Mouse (Mus musculus): ENCODE measurements around the gene Capn2. TPM values are rescaled to one million over a fixed set of nuclear protein-coding genes. Genes with fewer than 3 reads are reported as not detected.
A peak's percentile ranks its signal among the peaks of the same experiment; 100 is the strongest.

Gene Capn2
- polyA plus RNA-seq, 1 experiment from 2014 or later, result 107 TPM

GRCm38 (mm10) chr1:182496685-182497084 is 20.7 kb downstream of the Capn2 start:
- peaks cover 30% of the 10 kb centered on the region for H3K4me1 ChIP-seq
- WGBS, result 66% methylated on average over 6 of the region's 6 CpGs
- no peak overlapping the region for H3K4me3 ChIP-seq (replicated peaks)
- no peak for ATAC-seq (ENCODE audit: insufficient read depth, low FRiP score, low read depth)
- H3K27ac ChIP-seq, result no peak overlapping the region
- no peak overlapping the region for H3K4me2 ChIP-seq
- no peak overlapping the region for H3K9ac ChIP-seq
- H3K36me3 ChIP-seq, result no peaks in the 10 kb centered on the region
- H3K27me3 ChIP-seq (replicated peaks), result no peaks in the 10 kb centered on the region
- no peaks in the 10 kb centered on the region for H3K9me3 ChIP-seq

GRCm38 (mm10) chr1:182494285-182495145 is 22.9 kb downstream of the Capn2 start:
- H3K27ac ChIP-seq, result no peak overlapping the region
- H3K9me3 ChIP-seq, result no peaks in the 10 kb centered on the region
- H3K4me1 ChIP-seq, result peaks cover 26% of the 10 kb centered on the region
- no peak overlapping the region for H3K4me2 ChIP-seq
- no peak overlapping the region for H3K9ac ChIP-seq
- no peak for ATAC-seq (ENCODE audit: insufficient read depth, low FRiP score, low read depth)
- H3K4me3 ChIP-seq (replicated peaks), result no peak overlapping the region
- H3K27me3 ChIP-seq (replicated peaks), result no peaks in the 10 kb centered on the region
- WGBS, result 63% methylated on average over 17 of the region's 17 CpGs
- H3K36me3 ChIP-seq, result 0 out of 2 replicates have a peak, but pooled peaks cover 4% of the 10 kb centered on the region

GRCm38 (mm10) chr1:182491839-182492238 is 25.6 kb downstream of the Capn2 start:
- peaks cover 26% of the 10 kb centered on the region for H3K36me3 ChIP-seq

GRCm38 (mm10) chr1:182490568-182490967 is 26.8 kb downstream of the Capn2 start:
- ATAC-seq (ENCODE audit: insufficient read depth, low FRiP score, low read depth), result no peak
- Histone ChIP-seq H3K4me2 (no peak overlapping the region), H3K36me3 (peaks cover 35% of the 10 kb centered on the region), H3K9ac (no peak overlapping the region), H3K4me3 (replicated peaks) (no peak overlapping the region), H3K27me3 (replicated peaks) (no peaks in the 10 kb centered on the region), H3K9me3 (no peaks in the 10 kb centered on the region), H3K4me1 (peaks cover 9% of the 10 kb centered on the region), H3K27ac (peak overlapping the region; percentile 17)
- 74% methylated on average over 7 of the region's 7 CpGs for WGBS

More at GRCm38 (mm10) chr1:182491839-182492238, 25.6 kb downstream of the Capn2 start:
- Histone ChIP-seq H3K9ac (no peak overlapping the region), H3K9me3 (no peaks in the 10 kb centered on the region), H3K4me3 (replicated peaks) (no peak overlapping the region), H3K4me1 (peaks cover 17% of the 10 kb centered on the region), H3K27ac (no peak overlapping the region), H3K27me3 (replicated peaks) (no peaks in the 10 kb centered on the region), H3K4me2 (no peak overlapping the region)
- 87% methylated on average over 6 of the region's 6 CpGs for WGBS
- no peak for ATAC-seq (ENCODE audit: insufficient read depth, low FRiP score, low read depth)

- Histone ChIP-seq H3K4me3 (replicated peaks) (peak overlapping the region; percentile 21), H3K27ac (peak overlapping the region; percentile 17), H3K27me3 (replicated peaks) (no peaks in the 10 kb centered on the region)
These were observed 27.5 kb downstream of the Capn2 start for GRCm38 (mm10) chr1:182489803-182490452.

GRCm38 (mm10) chr1:182488503-182488902 is 28.9 kb downstream of the Capn2 start:
- 91% methylated on average over 10 of the region's 10 CpGs for WGBS
- peaks cover 9% of the 10 kb centered on the region; the same call in 1 of the 2 replicates for H3K4me1 ChIP-seq
- ATAC-seq (ENCODE audit: insufficient read depth, low FRiP score, low read depth), result no peak
- H3K4me2 ChIP-seq, result no peak overlapping the region
- H3K9me3 ChIP-seq, result no peaks in the 10 kb centered on the region
- H3K4me3 ChIP-seq (replicated peaks), result no peak overlapping the region
- H3K9ac ChIP-seq, result no peak overlapping the region
- peaks cover 50% of the 10 kb centered on the region for H3K36me3 ChIP-seq
- no peak overlapping the region for H3K27ac ChIP-seq
- H3K27me3 ChIP-seq (replicated peaks), result no peaks in the 10 kb centered on the region

More at GRCm38 (mm10) chr1:182489803-182490452, 27.5 kb downstream of the Capn2 start:
- Histone ChIP-seq H3K9me3 (no peaks in the 10 kb centered on the region), H3K36me3 (peaks cover 41% of the 10 kb centered on the region), H3K4me2 (peak overlapping the region; percentile 50), H3K4me1 (peaks cover 9% of the 10 kb centered on the region), H3K9ac (no peak overlapping the region)
- 9% methylated on average over 21 of the region's 21 CpGs for WGBS
- ATAC-seq (ENCODE audit: insufficient read depth, low FRiP score, low read depth), result peak; percentile 91

- no peaks in the 10 kb centered on the region for H3K4me1 ChIP-seq
- ATAC-seq (ENCODE audit: insufficient read depth, low FRiP score, low read depth), result no peak
- no peak overlapping the region for H3K9ac ChIP-seq
- peaks cover 65% of the 10 kb centered on the region for H3K36me3 ChIP-seq
- H3K27ac ChIP-seq, result no peak overlapping the region
- H3K4me2 ChIP-seq, result no peak overlapping the region
- H3K4me3 ChIP-seq (replicated peaks), result no peak overlapping the region
- H3K9me3 ChIP-seq, result no peaks in the 10 kb centered on the region
- 84% methylated on average over 12 of the region's 12 CpGs for WGBS
- no peaks in the 10 kb centered on the region for H3K27me3 ChIP-seq (replicated peaks)
These were observed 33.5 kb downstream of the Capn2 start for GRCm38 (mm10) chr1:182483910-182484274.

GRCm38 (mm10) chr1:182482991-182483909 is 34.2 kb downstream of the Capn2 start:
- Histone ChIP-seq H3K4me3 (replicated peaks) (no peak overlapping the region), H3K4me2 (no peak overlapping the region), H3K27ac (no peak overlapping the region), H3K36me3 (peaks cover 60% of the 10 kb centered on the region), H3K9ac (no peak overlapping the region), H3K27me3 (replicated peaks) (no peaks in the 10 kb centered on the region), H3K4me1 (no peaks in the 10 kb centered on the region), H3K9me3 (no peaks in the 10 kb centered on the region)
- WGBS, result 79% methylated on average over 14 of the region's 14 CpGs
- ATAC-seq (ENCODE audit: insufficient read depth, low FRiP score, low read depth), result no peak

GRCm38 (mm10) chr1:182481646-182482295 is 35.6 kb downstream of the Capn2 start:
- Histone ChIP-seq H3K4me1 (no peaks in the 10 kb centered on the region), H3K27ac (no peak overlapping the region), H3K4me2 (no peak overlapping the region), H3K9ac (no peak overlapping the region), H3K27me3 (replicated peaks) (no peaks in the 10 kb centered on the region), H3K9me3 (no peaks in the 10 kb centered on the region), H3K36me3 (peaks cover 53% of the 10 kb centered on the region), H3K4me3 (replicated peaks) (no peak overlapping the region)
- ATAC-seq (ENCODE audit: insufficient read depth, low FRiP score, low read depth), result no peak
- WGBS, result 75% methylated on average over 10 of the region's 10 CpGs

- H3K36me3 ChIP-seq, result peaks cover 50% of the 10 kb centered on the region
- H3K4me1 ChIP-seq, result no peaks in the 10 kb centered on the region
- 90% methylated on average over 7 of the region's 7 CpGs for WGBS
- ATAC-seq (ENCODE audit: insufficient read depth, low FRiP score, low read depth), result no peak
- no peak overlapping the region for H3K4me3 ChIP-seq (replicated peaks)
- H3K27me3 ChIP-seq (replicated peaks), result no peaks in the 10 kb centered on the region
- H3K4me2 ChIP-seq, result no peak overlapping the region
- no peak overlapping the region for H3K27ac ChIP-seq
- H3K9ac ChIP-seq, result no peak overlapping the region
- no peaks in the 10 kb centered on the region for H3K9me3 ChIP-seq
These were observed 36.3 kb downstream of the Capn2 start for GRCm38 (mm10) chr1:182481138-182481537.

GRCm38 (mm10) chr1:182478935-182479334 is 38.5 kb downstream of the Capn2 start:
- H3K9me3 ChIP-seq, result no peaks in the 10 kb centered on the region
- WGBS, result 57% methylated on average over 4 of the region's 4 CpGs
- H3K9ac ChIP-seq, result no peak overlapping the region
- H3K4me1 ChIP-seq, result no peaks in the 10 kb centered on the region
- H3K4me2 ChIP-seq, result no peak overlapping the region
- H3K4me3 ChIP-seq (replicated peaks), result no peak overlapping the region
- peaks cover 42% of the 10 kb centered on the region for H3K36me3 ChIP-seq
- H3K27me3 ChIP-seq (replicated peaks), result no peaks in the 10 kb centered on the region
- peak overlapping the region; percentile 45; the same call in 1 of the 2 replicates for H3K27ac ChIP-seq
- ATAC-seq (ENCODE audit: insufficient read depth, low FRiP score, low read depth), result peak; percentile 48; the same call in 1 of the 2 replicates

Measured in stomach, embryonic 15.5 days (tissue).